Mouse (Mus musculus): ENCODE results near the gene Aox1. TPM values are rescaled to one million over a fixed set of nuclear protein-coding genes. Genes with fewer than 3 reads are reported as not detected.

Aox1 gene
- polyA plus RNA-seq, 1 experiment from 2014 or later, result 0.18 TPM

DNA sequence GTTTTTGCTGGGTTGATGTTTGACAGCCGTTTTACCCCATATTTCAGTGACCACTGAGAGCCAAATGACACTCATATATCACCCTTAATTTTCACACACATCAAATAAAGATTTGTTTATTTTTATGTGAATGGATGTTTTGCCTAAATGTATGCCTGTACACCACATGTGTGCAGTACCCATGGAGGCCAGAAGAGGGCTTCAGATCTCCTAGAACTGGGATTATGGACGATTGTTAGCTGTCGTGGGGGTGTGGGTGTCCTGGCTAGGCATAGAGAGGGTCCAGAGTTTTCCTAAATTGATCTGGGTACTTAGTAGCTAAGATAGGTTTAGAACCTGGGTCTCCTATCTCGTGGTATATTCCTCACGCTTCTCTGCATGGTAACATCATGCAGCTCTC, 110.9 kb downstream of the Aox1 start:
- Histone ChIP-seq H3K9ac (ENCODE audit: low read length) (no peak overlapping the region), H3K4me2 (no peak overlapping the region), H3K9me3 (ENCODE audit: control insufficient read depth, low read length) (no peaks in the 10 kb centered on the region; the same call in 1 of the 2 replicates), H3K4me1 (ENCODE audit: control insufficient read depth, insufficient read depth, low read length) (no peaks in the 10 kb centered on the region), H3K4me3 (ENCODE audit: low read depth, low read length) (no peak overlapping the region), H3K27me3 (ENCODE audit: control insufficient read depth, insufficient read depth, low read length) (no peaks in the 10 kb centered on the region), H3K36me3 (ENCODE audit: control insufficient read depth, insufficient read depth, low read length) (no peaks in the 10 kb centered on the region), H3K27ac (ENCODE audit: low read depth, low read length) (no peak overlapping the region)
- ATAC-seq (ENCODE audit: low FRiP score) (no peak), DNase-seq (ENCODE audit: low spot score, missing footprints) (no peak)
- 87% methylated on average over 5 of the region's 5 CpGs for WGBS

DNA sequence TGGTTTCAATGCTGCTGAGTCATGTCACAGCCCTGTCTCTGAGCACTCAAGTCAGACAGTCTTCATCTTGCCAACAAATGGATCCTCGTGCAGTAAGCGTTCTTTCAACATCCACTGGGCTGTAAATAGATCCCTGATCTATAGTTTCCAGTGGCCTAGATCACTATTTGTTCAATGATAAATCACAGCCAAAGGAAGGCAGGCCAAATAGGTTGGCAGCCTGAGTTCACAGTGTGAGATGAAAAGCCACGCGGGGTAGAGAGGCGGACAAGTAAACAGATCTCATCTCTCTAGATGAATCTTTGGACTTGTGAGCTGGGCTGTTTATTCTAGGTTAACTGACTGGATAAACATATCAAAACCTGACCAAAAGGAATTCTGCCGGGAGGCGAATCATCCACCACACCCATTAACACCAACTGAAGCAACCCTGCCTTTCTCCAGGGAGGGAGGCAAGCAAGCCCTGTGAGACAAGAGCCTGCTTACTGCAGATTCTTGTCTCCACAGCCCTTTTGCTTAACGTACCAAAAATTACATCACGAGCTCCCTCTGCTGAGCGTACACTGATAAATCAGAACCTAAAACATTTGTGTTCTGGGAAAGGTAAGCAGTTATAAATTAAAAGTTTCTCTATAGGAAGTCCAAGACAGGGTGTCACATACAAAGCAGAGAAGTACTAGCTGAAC, 114.8 kb downstream of the Aox1 start:
- DNase-seq (ENCODE audit: low spot score, missing footprints) (no peak), ATAC-seq (ENCODE audit: low FRiP score) (no peak)
- Histone ChIP-seq H3K4me1 (ENCODE audit: control insufficient read depth, insufficient read depth, low read length) (no peaks in the 10 kb centered on the region), H3K36me3 (ENCODE audit: control insufficient read depth, insufficient read depth, low read length) (no peaks in the 10 kb centered on the region), H3K27ac (ENCODE audit: low read depth, low read length) (no peak overlapping the region), H3K9ac (ENCODE audit: low read length) (no peak overlapping the region), H3K27me3 (ENCODE audit: control insufficient read depth, insufficient read depth, low read length) (no peaks in the 10 kb centered on the region), H3K4me2 (no peak overlapping the region), H3K4me3 (ENCODE audit: low read depth, low read length) (no peak overlapping the region), H3K9me3 (ENCODE audit: control insufficient read depth, low read length) (no peaks in the 10 kb centered on the region; the same call in 1 of the 2 replicates)
- 80% methylated on average over 10 of the region's 10 CpGs for WGBS

DNA sequence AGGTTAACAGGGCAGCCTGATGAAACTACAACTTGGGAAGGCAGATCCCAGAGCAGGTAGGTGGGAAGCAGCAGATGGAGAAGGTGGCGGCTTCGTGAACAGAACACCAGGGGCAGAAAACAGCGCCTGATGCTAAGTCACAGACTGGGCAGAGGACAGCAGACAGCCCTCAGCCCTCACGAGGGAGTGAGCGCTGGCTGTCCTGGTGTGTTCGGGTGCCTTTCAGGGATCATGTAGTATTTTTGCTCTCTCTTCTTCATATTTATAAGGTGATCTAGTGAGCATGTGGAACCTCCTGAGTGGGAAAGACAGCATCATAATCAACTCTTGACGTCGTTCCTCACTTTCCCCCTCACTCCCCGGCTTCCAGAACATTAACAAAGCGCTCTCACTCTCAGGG, 116.3 kb downstream of the Aox1 start:
- Histone ChIP-seq H3K4me2 (no peak overlapping the region), H3K4me1 (ENCODE audit: control insufficient read depth, insufficient read depth, low read length) (no peaks in the 10 kb centered on the region), H3K36me3 (ENCODE audit: control insufficient read depth, insufficient read depth, low read length) (no peaks in the 10 kb centered on the region), H3K4me3 (ENCODE audit: low read depth, low read length) (no peak overlapping the region), H3K27me3 (ENCODE audit: control insufficient read depth, insufficient read depth, low read length) (no peaks in the 10 kb centered on the region), H3K9me3 (ENCODE audit: control insufficient read depth, low read length) (no peaks in the 10 kb centered on the region), H3K9ac (ENCODE audit: low read length) (no peak overlapping the region), H3K27ac (ENCODE audit: low read depth, low read length) (no peak overlapping the region)
- ATAC-seq (ENCODE audit: low FRiP score), result no peak
- DNase-seq (ENCODE audit: low spot score, missing footprints), result no peak
- WGBS, result 86% methylated on average over 10 of the region's 10 CpGs

DNA sequence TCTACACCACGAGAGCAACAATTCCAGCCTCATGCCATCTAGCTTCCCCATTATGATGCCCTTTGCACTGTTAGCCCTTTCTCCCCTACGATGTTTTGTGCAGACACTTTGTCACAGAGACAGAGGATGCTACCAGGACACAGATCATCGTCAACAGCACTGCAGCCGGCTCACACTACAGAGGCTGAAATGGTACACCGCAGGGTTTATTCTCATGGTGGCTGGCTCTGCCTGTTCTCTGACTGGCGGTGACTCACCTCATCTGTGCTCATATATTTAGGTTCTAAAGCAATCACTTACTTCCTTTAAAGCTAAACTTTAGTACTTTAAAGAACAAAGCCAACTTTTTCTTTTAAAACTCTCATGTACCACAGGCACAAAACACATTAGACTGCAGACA, 118.0 kb downstream of the Aox1 start:
- no peaks in the 10 kb centered on the region for H3K27me3 ChIP-seq (ENCODE audit: control insufficient read depth, insufficient read depth, low read length)
- no peak for DNase-seq (ENCODE audit: low spot score, missing footprints)
- no peaks in the 10 kb centered on the region for H3K4me1 ChIP-seq (ENCODE audit: control insufficient read depth, insufficient read depth, low read length)
- H3K4me3 ChIP-seq (ENCODE audit: low read depth, low read length), result no peak overlapping the region
- H3K27ac ChIP-seq (ENCODE audit: low read depth, low read length), result no peak overlapping the region
- no peak for ATAC-seq (ENCODE audit: low FRiP score)
- no peak overlapping the region for H3K9ac ChIP-seq (ENCODE audit: low read length)
- H3K4me2 ChIP-seq, result no peak overlapping the region
- no peaks in the 10 kb centered on the region for H3K9me3 ChIP-seq (ENCODE audit: control insufficient read depth, low read length)
- no peaks in the 10 kb centered on the region for H3K36me3 ChIP-seq (ENCODE audit: control insufficient read depth, insufficient read depth, low read length)
- WGBS, result 81% methylated on average over 6 of the region's 6 CpGs

DNA sequence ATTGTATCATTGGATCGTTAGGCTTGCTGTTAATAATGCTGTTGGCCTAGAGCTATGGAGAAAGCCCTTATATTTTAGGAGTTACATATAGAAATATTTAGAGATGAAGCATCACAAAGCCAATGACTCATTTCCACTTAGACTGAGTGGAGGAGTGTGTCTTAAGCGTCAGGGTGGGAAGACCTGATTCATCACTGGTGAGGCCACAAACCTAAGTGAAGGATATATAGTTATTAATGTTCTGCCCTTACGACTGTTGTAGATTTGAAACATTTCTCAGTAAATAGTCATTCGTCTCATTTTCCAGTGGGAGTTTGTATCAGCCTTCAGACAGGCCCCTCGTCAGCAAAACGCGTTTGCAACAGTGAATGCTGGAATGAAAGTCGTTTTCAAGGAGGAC, 122.5 kb downstream of the Aox1 start:
- Histone ChIP-seq H3K4me3 (ENCODE audit: low read depth, low read length) (no peak overlapping the region), H3K27ac (ENCODE audit: low read depth, low read length) (no peak overlapping the region), H3K4me1 (ENCODE audit: control insufficient read depth, insufficient read depth, low read length) (no peaks in the 10 kb centered on the region), H3K9ac (ENCODE audit: low read length) (no peak overlapping the region), H3K9me3 (ENCODE audit: control insufficient read depth, low read length) (no peaks in the 10 kb centered on the region), H3K4me2 (no peak overlapping the region), H3K36me3 (ENCODE audit: control insufficient read depth, insufficient read depth, low read length) (no peaks in the 10 kb centered on the region), H3K27me3 (ENCODE audit: control insufficient read depth, insufficient read depth, low read length) (no peaks in the 10 kb centered on the region)
- DNase-seq (ENCODE audit: low spot score, missing footprints) (no peak), ATAC-seq (ENCODE audit: low FRiP score) (no peak)
- 86% methylated on average over 8 of the region's 8 CpGs for WGBS

Other genes with a start within 250 kb of the Aox1 start
- gene Sgo2a, start 34.0 kb upstream of the Aox1 start, polyA plus RNA-seq (2014; fragmentation: Nextera tagmentation; extraction: Ambion mirVana), result 30.3 and 30.5 TPM in 2 replicates
- gene Kctd18, start 11.0 kb upstream of the Aox1 start, polyA plus RNA-seq (2014; fragmentation: Nextera tagmentation; extraction: Ambion mirVana), result 18.1 and 21.7 TPM in 2 replicates
- 0.07 and 0.08 TPM in 2 replicates for gene Aox3, start 83.2 kb downstream of the Aox1 start, polyA plus RNA-seq (2014; fragmentation: Nextera tagmentation; extraction: Ambion mirVana)
- gene Aox4, start 180.5 kb downstream of the Aox1 start, polyA plus RNA-seq (2014; fragmentation: Nextera tagmentation; extraction: Ambion mirVana), result not detected in 2 replicates
- not detected in 2 replicates for gene Aox2, start 248.4 kb downstream of the Aox1 start, polyA plus RNA-seq (2014; fragmentation: Nextera tagmentation; extraction: Ambion mirVana)